Mouse (Mus musculus) Muller cell, postnatal 12 days (primary cell): Measurements from ENCODE around the gene Sbno2.

Experiments used
- DNase-seq: peaks from one replicate; pipeline ENCODE4 v3.0.0-alpha.2; 2015; ENCODE audit errors: inconsistent ontology term

Sbno2 gene

GRCm38 (mm10) chr10:80019471-80020131 is 85.8 kb downstream of the Sbno2 start:
- DNase-seq: no peak

DNA sequence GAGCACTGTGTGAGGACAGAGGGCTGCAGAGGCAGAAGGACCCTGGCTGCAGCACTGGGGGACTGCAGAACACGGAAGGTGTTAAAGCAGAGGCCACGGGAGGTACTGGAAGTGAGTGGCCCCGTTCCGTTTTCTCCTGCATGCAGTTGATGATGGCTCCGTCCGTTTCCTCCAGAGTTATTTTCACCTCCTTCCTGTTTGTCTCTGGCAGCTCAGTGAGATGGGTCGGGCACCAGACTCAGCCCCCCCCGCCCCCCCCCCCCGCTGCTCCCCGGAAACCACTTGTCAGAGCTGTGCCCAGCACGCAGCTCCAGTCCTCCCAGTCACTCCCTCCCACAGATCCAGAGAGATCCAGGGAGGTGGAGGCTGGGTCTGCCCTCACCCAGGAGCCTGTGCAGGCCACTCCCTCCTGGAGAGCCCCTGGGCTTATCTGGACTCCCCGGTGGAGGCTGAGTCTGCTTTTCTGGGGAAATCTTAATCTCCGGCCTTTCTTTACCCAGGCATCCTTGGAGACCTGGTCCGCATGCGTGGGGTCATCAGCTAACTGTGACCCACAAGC is 86.6 kb downstream of the Sbno2 start:
- DNase-seq: no peak

GRCm38 (mm10) chr10:80017771-80018170 is 87.6 kb downstream of the Sbno2 start:
- no peak for DNase-seq

DNA sequence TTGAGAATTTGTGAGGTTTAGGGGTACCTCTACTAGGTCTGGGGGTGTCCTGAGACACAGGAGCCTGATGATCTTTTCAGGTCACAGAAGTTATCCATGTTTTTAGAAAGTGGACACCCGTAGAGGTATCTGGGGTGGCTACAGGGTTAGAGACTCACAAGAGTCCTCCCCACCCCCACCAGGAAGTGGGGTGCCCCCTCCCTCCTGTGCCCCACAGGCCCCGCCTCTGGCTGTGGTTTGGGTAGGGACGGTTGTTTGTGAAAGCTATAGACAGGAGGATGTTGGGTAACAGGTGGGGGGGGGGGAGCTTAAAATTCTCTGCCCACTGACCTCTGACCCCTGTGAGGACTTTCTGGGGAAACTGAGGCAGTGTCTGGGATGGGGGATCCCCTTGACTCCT is 88.0 kb downstream of the Sbno2 start:
- DNase-seq: no peak

GRCm38 (mm10) chr10:80016931-80017330 is 88.4 kb downstream of the Sbno2 start:
- no peak for DNase-seq

DNA sequence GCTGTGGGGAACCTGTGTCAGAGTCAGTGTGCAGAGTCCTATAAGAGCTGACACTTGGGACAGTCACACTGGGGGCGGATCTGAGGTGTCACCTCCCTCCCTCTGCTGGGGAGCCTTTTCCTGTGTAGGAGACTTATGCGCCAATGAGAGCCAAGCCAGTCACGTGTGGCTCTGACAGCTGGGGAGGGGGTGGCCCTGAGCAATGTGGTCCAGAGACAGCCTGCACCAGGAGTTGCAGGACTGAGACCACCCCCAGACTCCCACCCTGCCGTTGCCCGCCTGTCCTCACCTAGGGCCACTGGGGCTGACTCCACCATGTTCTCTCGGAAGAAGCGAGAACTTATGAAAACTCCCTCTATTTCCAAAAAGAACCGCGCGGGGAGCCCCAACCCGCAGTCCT is 88.9 kb downstream of the Sbno2 start, which contains the start of gene Arhgap45:
Gene Arhgap45, plus strand, starts transcription at position 143 of the 400 bp plus-strand sequence.
- no peak for DNase-seq

- no peak for DNase-seq
Measured at GRCm38 (mm10) chr10:80015583-80015982, 89.8 kb downstream of the Sbno2 start.

DNA sequence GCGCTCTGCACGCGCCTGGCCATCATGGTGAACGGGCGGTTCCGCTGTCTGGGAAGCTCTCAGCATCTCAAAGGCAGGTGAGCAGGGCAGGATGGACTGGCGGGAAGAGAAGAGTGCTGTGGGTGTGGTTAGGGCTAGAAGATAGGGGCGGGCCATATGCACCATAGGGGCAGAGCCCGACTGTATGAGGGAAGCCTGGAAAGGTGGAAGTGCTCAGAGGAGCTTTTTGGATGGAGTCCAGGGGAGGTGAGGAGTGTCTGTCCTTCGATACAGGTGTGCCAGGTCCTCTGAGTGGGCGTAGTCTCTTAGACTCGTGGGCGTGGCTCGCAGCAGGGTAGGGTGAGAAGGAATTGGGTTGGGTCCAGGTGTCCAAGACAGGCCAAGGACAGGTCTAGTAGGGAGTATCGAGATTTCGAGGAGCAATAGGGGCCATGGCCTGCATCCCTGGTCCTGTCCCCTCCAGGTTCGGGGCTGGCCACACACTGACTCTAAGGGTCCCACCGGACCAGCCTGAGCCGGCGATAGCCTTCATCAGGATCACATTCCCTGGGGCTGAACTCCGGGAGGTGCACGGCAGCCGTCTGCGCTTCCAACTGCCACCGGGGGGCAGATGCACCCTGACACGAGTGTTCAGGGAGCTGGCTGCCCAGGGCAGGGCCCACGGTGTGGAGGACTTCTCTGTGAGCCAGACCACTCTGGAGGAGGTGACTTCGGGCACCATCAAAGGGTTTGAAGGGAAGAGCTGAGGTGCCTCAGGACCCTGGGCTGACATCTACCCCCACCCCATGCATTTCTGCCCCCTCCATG is 90.7 kb downstream of the Sbno2 start:
- no peak for DNase-seq

DNA sequence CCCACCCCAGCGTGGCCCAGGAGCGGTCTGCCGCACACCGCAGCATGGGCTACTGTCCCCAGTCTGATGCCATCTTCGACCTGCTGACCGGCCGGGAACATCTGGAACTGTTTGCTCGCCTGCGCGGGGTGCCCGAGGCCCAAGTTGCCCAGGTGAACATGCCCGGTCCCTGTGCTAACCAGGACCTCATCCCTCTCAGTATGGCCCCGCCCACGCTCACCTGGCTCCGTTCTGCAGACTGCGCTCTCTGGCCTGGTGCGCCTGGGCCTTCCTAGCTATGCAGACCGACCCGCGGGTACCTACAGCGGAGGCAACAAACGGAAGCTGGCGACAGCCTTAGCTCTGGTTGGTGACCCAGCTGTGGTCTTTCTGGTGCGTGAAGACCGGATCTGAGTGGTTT is 91.8 kb downstream of the Sbno2 start:
- DNase-seq: no peak

DNA sequence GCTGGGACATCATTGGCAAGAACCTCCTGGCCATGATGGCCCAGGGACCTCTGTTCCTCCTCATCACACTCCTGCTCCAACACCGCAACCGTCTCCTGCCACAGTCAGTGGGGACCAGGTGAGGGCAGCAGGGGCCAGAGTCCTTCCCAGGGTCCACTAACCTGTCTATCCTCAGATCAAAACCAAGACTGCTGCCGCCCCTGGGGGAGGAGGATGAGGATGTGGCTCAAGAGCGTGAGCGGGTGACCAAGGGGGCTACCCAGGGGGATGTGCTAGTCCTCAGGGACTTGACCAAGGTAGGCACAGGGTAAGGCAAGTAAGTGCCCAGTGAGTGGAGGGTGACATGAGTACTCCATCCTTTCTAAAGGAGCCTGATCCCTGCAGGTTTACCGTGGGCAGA is 93.6 kb downstream of the Sbno2 start:
- no peak for DNase-seq
